Mouse (Mus musculus) myocyte (in vitro differentiated cells): ENCODE measurements around the gene Acbd4.

Experiments
- CEBPB ChIP-seq: IDR thresholded peaks from 2 replicates; pipeline ENCODE4 v1.6.1; 2011; ENCODE audit warnings: mild to moderate bottlenecking, moderate library complexity; ENCODE audit not compliant: poor library complexity, insufficient read depth, severe bottlenecking
- MAX ChIP-seq: IDR thresholded peaks from one replicate; pipeline ENCODE4 v1.6.1; 2011; ENCODE audit warnings: low read depth, mild to moderate bottlenecking, control low read depth
- MYOD1 ChIP-seq, 3 experiments: IDR thresholded peaks; one replicate each; pipeline ENCODE4 v1.6.1; 2011; ENCODE audit warnings: control low read depth in 2 of 3, low read depth in 2 of 3, mild to moderate bottlenecking in 2 of 3, moderate library complexity in 1 of 3; ENCODE audit not compliant: insufficient read length in 2 of 3, control insufficient read depth in 1 of 3
- POLR2A ChIP-seq: IDR thresholded peaks from one replicate; pipeline ENCODE4 v1.6.1; 2011; ENCODE audit warnings: low read depth, mild to moderate bottlenecking, control low read depth, moderate library complexity; ENCODE audit not compliant: insufficient read length
- POLR2AphosphoS2 ChIP-seq: IDR thresholded peaks from one replicate; pipeline ENCODE4 v1.6.1; 2011; ENCODE audit warnings: low read depth, control low read depth; ENCODE audit not compliant: insufficient read length
- TCF12 ChIP-seq: IDR thresholded peaks from one replicate; pipeline ENCODE4 v1.6.1; 2011; ENCODE audit warnings: mild to moderate bottlenecking, control low read depth; ENCODE audit not compliant: poor library complexity, insufficient read depth, severe bottlenecking
- TCF3 ChIP-seq: IDR thresholded peaks from one replicate; pipeline ENCODE4 v1.6.1; 2011; ENCODE audit warnings: low read depth, control low read depth; ENCODE audit not compliant: insufficient read length
- USF1 ChIP-seq: IDR thresholded peaks from one replicate; pipeline ENCODE4 v1.6.1; 2011; ENCODE audit warnings: low read depth, mild to moderate bottlenecking, control low read depth, moderate library complexity

GRCm38 (mm10) chr11:103106386-103106785 is 4.9 kb downstream of the Acbd4 start:
- TF ChIP-seq TCF12 (no peak), POLR2A (no peak), MYOD1 (IDR thresholded peaks at IDR 0.05; ENCODE audit: control insufficient read depth in 1 of 3, insufficient read length in 2 of 3, low read depth in 2 of 3) (no peak), MAX (no peak), TCF3 (no peak), POLR2AphosphoS2 (no peak), USF1 (no peak), CEBPB (no peak)
